Mouse (Mus musculus): ENCODE measurements around the gene Tubgcp5. TPM values are rescaled to one million over a fixed set of nuclear protein-coding genes. Genes with fewer than 3 reads are reported as not detected.

Gene Tubgcp5
- polyA plus RNA-seq, 1 experiment, result 2.3 TPM

- H3K79me2 ChIP-seq (ENCODE audit: control insufficient read depth, insufficient read depth), result peaks cover 46% of the 10 kb centered on the region
- TF ChIP-seq MYOG (IDR thresholded peaks at IDR 0.05; ENCODE audit: control insufficient read depth in 1 of 3, insufficient read depth in 1 of 3, insufficient read length in 2 of 3, low read depth in 2 of 3) (no peak), E2F4 (IDR thresholded peaks at IDR 0.05; ENCODE audit: insufficient read depth) (no peak), MAX (IDR thresholded peaks at IDR 0.05; ENCODE audit: low read depth) (no peak), USF1 (IDR thresholded peaks at IDR 0.05; ENCODE audit: low read depth) (no peak), MYOD1 (IDR thresholded peaks at IDR 0.05; ENCODE audit: control insufficient read depth in 1 of 3, insufficient read length in 2 of 3, low read depth in 2 of 3) (no peak), TCF3 (IDR thresholded peaks at IDR 0.05; ENCODE audit: insufficient read length, low read depth) (no peak), POLR2A (IDR thresholded peaks at IDR 0.05; ENCODE audit: insufficient read length, low read depth) (no peak), CEBPB (IDR thresholded peaks at IDR 0.05; ENCODE audit: insufficient read depth, poor library complexity, severe bottlenecking) (no peak), TCF12 (IDR thresholded peaks at IDR 0.05; ENCODE audit: insufficient read depth, poor library complexity, severe bottlenecking) (no peak), POLR2AphosphoS2 (IDR thresholded peaks at IDR 0.05; ENCODE audit: insufficient read length, low read depth) (no peak), REST (IDR thresholded peaks at IDR 0.05; ENCODE audit: insufficient read depth, insufficient read length) (no peak), SRF (IDR thresholded peaks at IDR 0.05; ENCODE audit: control insufficient read depth, insufficient read length, low read depth) (no peak)
- H3K27me3 ChIP-seq (ENCODE audit: control insufficient read depth, insufficient read depth, insufficient read length), result no peaks in the 10 kb centered on the region
- H3K36me3 ChIP-seq (ENCODE audit: control insufficient read depth, insufficient read depth), result peaks cover 8% of the 10 kb centered on the region
- no peak overlapping the region for H3K4me3 ChIP-seq
- H3ac ChIP-seq (ENCODE audit: control insufficient read depth, insufficient read length), result no peak overlapping the region
- no peak overlapping the region for H3K4me2 ChIP-seq (ENCODE audit: low read depth)
Measured at GRCm38 (mm10) chr7:55871476-55871875, 77.5 kb downstream of the Tubgcp5 start.

DNA sequence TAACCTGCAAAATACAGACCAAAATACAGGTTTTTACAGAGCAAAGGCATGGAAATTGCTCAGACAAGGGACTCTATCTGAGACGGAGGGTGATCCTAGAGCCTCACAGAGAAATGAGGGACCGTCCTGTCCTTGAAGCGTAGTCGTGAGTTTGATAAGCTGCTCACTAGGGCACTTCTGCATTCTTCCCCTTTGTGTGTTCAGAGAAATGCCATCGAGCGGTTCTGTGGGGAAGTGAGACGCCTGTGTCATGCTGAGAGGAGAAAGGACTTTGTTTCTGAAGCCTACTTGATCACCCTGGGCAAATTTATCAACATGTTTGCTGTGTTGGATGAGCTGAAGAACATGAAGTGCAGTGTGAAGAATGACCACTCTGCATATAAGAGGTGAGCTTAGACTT, 80.7 kb downstream of the Tubgcp5 start:
- Histone ChIP-seq H3K79me2 (ENCODE audit: control insufficient read depth, insufficient read depth) (peaks cover 14% of the 10 kb centered on the region), H3K36me3 (ENCODE audit: control insufficient read depth, insufficient read depth) (peaks cover 22% of the 10 kb centered on the region), H3K4me2 (ENCODE audit: low read depth) (no peak overlapping the region), H3K27me3 (ENCODE audit: control insufficient read depth, insufficient read depth, insufficient read length) (no peaks in the 10 kb centered on the region), H3ac (ENCODE audit: control insufficient read depth, insufficient read length) (no peak overlapping the region), H3K4me3 (no peak overlapping the region)
- TF ChIP-seq REST (IDR thresholded peaks at IDR 0.05; ENCODE audit: insufficient read depth, insufficient read length), result no peak
- TF ChIP-seq POLR2AphosphoS2 (IDR thresholded peaks at IDR 0.05; ENCODE audit: insufficient read length, low read depth), result no peak
- no peak for TF ChIP-seq TCF3 (IDR thresholded peaks at IDR 0.05; ENCODE audit: insufficient read length, low read depth)
- no peak for TF ChIP-seq MYOG (IDR thresholded peaks at IDR 0.05; ENCODE audit: control insufficient read depth in 1 of 3, insufficient read depth in 1 of 3, insufficient read length in 2 of 3, low read depth in 2 of 3)
- TF ChIP-seq TCF12 (IDR thresholded peaks at IDR 0.05; ENCODE audit: insufficient read depth, poor library complexity, severe bottlenecking), result no peak
- TF ChIP-seq USF1 (IDR thresholded peaks at IDR 0.05; ENCODE audit: low read depth), result no peak
- TF ChIP-seq E2F4 (IDR thresholded peaks at IDR 0.05; ENCODE audit: insufficient read depth), result no peak
- TF ChIP-seq CEBPB (IDR thresholded peaks at IDR 0.05; ENCODE audit: insufficient read depth, poor library complexity, severe bottlenecking), result no peak
- no peak for TF ChIP-seq MAX (IDR thresholded peaks at IDR 0.05; ENCODE audit: low read depth)
- no peak for TF ChIP-seq SRF (IDR thresholded peaks at IDR 0.05; ENCODE audit: control insufficient read depth, insufficient read length, low read depth)
- TF ChIP-seq POLR2A (IDR thresholded peaks at IDR 0.05; ENCODE audit: insufficient read length, low read depth), result no peak
- TF ChIP-seq MYOD1 (IDR thresholded peaks at IDR 0.05; ENCODE audit: control insufficient read depth in 1 of 3, insufficient read length in 2 of 3, low read depth in 2 of 3), result no peak

GRCm38 (mm10) chr7:55877721-55878120, 83.8 kb downstream of the Tubgcp5 start:
- TF ChIP-seq MYOG (IDR thresholded peaks at IDR 0.05; ENCODE audit: control insufficient read depth in 1 of 3, insufficient read depth in 1 of 3, insufficient read length in 2 of 3, low read depth in 2 of 3) (no peak), USF1 (IDR thresholded peaks at IDR 0.05; ENCODE audit: low read depth) (no peak), POLR2A (IDR thresholded peaks at IDR 0.05; ENCODE audit: insufficient read length, low read depth) (no peak), TCF12 (IDR thresholded peaks at IDR 0.05; ENCODE audit: insufficient read depth, poor library complexity, severe bottlenecking) (no peak), MAX (IDR thresholded peaks at IDR 0.05; ENCODE audit: low read depth) (no peak), CEBPB (IDR thresholded peaks at IDR 0.05; ENCODE audit: insufficient read depth, poor library complexity, severe bottlenecking) (no peak), TCF3 (IDR thresholded peaks at IDR 0.05; ENCODE audit: insufficient read length, low read depth) (no peak), MYOD1 (IDR thresholded peaks at IDR 0.05; ENCODE audit: control insufficient read depth in 1 of 3, insufficient read length in 2 of 3, low read depth in 2 of 3) (no peak), POLR2AphosphoS2 (IDR thresholded peaks at IDR 0.05; ENCODE audit: insufficient read length, low read depth) (no peak), E2F4 (IDR thresholded peaks at IDR 0.05; ENCODE audit: insufficient read depth) (no peak), REST (IDR thresholded peaks at IDR 0.05; ENCODE audit: insufficient read depth, insufficient read length) (no peak), SRF (IDR thresholded peaks at IDR 0.05; ENCODE audit: control insufficient read depth, insufficient read length, low read depth) (no peak)
- peaks cover 30% of the 10 kb centered on the region for H3K36me3 ChIP-seq (ENCODE audit: control insufficient read depth, insufficient read depth)
- H3K4me2 ChIP-seq (ENCODE audit: low read depth), result no peak overlapping the region
- H3K27me3 ChIP-seq (ENCODE audit: control insufficient read depth, insufficient read depth, insufficient read length), result no peaks in the 10 kb centered on the region
- no peak overlapping the region for H3ac ChIP-seq (ENCODE audit: control insufficient read depth, insufficient read length)
- no peak overlapping the region for H3K4me3 ChIP-seq
- H3K79me2 ChIP-seq (ENCODE audit: control insufficient read depth, insufficient read depth), result no peaks in the 10 kb centered on the region

DNA sequence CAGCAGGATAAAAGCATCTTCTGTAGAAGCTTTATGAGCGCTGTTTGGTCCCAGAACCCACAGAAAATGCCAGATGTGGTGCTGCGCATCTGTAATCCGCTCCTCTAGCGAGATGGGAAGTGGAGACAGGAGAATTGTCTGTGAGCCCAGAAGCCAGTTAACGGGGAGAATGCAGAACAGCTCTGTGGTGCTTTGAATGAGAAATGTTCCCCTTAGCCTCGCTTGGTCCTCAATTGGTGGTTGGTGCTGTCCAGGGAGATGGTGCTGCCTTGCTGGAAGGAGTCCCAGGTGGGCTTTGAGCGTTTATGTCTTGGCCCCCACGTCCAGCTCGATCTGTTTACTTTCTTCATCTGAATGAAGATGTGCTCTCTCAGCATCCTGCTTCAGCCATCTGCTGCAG, 86.9 kb downstream of the Tubgcp5 start:
- Histone ChIP-seq H3K4me2 (ENCODE audit: low read depth) (no peak overlapping the region), H3K79me2 (ENCODE audit: control insufficient read depth, insufficient read depth) (no peaks in the 10 kb centered on the region), H3K36me3 (ENCODE audit: control insufficient read depth, insufficient read depth) (peaks cover 39% of the 10 kb centered on the region), H3ac (ENCODE audit: control insufficient read depth, insufficient read length) (no peak overlapping the region), H3K4me3 (no peak overlapping the region), H3K27me3 (ENCODE audit: control insufficient read depth, insufficient read depth, insufficient read length) (no peaks in the 10 kb centered on the region)
- no peak for TF ChIP-seq CEBPB (IDR thresholded peaks at IDR 0.05; ENCODE audit: insufficient read depth, poor library complexity, severe bottlenecking)

Other genes starting within 250 kb of the Tubgcp5 start
- gene Siglech, start 26.0 kb upstream of the Tubgcp5 start, polyA plus RNA-seq (2012; fragmentation: generic; extraction: Trizol), result not detected
- 53.0 TPM for gene Cyfip1, start 47.6 kb downstream of the Tubgcp5 start, polyA plus RNA-seq (2012; fragmentation: generic; extraction: Trizol)
- gene Nipa2, start 168.3 kb downstream of the Tubgcp5 start, polyA plus RNA-seq (2012; fragmentation: generic; extraction: Trizol), result 14.5 TPM
- 2.2 TPM for gene Nipa1, start 225.8 kb downstream of the Tubgcp5 start, polyA plus RNA-seq (2012; fragmentation: generic; extraction: Trizol)

Data from myocyte (in vitro differentiated cells).